Mouse (Mus musculus) bone marrow macrophage, adult 2 months (primary cell): Measurements from ENCODE around the gene Mtg2.

Experiments
- CTCF ChIP-seq: IDR thresholded peaks from 2 replicates; pipeline ENCODE4 v1.5.1; 2012; ENCODE audit warnings: low read depth, mild to moderate bottlenecking, low read length, moderate library complexity
- POLR2A ChIP-seq: IDR thresholded peaks from 2 replicates; pipeline ENCODE4 v1.6.1; 2012; ENCODE audit warnings: mild to moderate bottlenecking, low read depth, low read length, borderline replicate concordance

DNA sequence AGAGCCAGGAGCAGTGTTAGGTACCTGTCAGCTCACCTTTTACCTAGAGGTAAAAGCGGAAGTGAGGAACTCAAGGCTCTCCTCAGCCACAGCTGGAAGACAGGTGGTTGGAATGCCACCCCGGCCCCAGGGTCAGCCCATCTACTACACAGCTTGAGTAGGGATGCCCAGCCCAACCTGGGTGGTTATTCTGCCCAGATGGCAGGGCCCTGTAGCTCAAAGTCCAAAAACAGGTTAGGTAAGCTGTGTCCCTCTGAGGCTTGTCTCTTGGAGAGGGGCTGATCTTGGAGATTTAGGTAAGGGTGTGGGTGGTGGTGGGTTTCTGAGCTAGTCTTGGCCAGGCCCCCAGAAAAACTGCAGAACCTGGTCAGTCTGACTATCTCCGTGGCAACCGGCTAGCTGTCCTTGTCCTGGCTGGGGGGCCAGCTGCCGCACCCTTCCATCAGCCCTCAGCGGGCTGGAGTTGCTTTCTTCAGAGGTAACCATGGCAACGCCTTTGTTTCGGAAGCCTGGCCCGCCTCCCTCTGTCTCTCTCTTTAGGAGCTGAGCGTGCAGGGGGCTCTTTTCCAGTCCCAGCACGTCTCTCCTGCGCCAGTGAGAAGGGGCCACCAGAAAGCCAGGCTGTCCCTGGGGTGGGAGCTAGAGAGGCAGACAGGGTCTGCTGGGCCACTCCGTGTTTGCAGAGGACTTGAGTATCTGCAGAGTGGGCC is 47.3 kb downstream of the Mtg2 start:
- TF ChIP-seq CTCF (no peak), POLR2A (no peak)
